Mouse (Mus musculus) forelimb bud, embryonic 11.5 days (tissue): ENCODE data around the gene Tenm4.

ENCODE experiments used
- DNase-seq: peaks from one replicate; pipeline ENCODE4 v3.0.0-alpha.2; 2012; ENCODE audit warnings: low read depth, low spot score

The Tenm4 gene

DNA sequence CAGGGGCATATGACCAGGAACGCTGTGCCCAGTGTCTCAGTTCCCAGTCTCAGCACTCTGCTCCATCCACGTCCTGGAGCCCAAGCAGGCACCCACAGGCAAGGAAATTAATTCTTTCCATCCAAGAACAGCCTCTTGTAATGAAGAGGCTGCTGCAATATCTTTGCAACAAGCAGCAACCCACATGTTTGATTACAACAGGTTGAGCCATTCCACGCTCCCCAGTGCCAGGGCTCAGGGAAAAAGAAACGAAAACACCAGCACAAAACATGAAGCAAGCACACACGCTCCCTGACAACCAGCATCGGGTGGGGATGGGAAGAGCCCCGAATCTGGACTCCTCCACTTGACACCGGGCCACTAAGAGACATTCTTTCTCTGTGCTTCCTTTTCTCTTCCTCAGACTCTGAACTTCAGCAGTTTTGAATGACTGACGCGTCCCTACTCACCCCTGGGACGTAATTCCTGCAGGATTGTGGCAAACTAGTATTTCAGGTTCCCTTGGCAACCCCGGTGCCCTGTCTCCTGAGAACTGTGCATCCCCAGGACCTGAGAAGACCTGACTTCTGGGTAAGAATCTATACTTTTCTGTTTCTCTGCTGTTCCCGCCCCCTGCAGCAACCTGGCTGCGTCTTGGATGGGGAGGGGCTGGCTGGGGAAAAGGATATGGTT lies at the start of gene Tenm4:
Gene Tenm4 (plus strand): TSS at position 323 of the 672 bp plus-strand sequence.
- DNase-seq: no peak

GRCm38 (mm10) chr7:96130763-96131162 lies 40.3 kb upstream of the Tenm4 start:
- no peak for DNase-seq

DNA sequence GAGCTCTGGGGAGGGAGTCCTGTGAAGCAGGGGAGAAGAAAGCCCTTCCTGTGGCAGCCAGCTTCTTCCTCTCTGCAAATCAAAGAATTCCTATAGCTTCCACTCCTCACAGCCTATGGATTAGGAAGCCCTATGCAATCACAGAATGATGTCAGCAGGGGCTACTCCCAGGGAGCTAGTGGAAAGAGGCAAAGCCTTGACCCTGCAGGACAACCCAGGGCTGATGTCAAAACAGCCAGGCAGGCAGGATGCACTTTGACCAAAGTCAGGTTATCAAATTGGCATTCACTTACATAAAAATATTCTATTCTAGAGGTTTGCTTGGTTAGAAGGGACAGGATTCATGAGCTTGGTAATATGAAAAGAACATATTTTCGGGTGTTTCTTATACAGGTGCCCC lies 39.9 kb upstream of the Tenm4 start:
- DNase-seq: no peak

- DNase-seq: peak; percentile 5
Measured at GRCm38 (mm10) chr7:96136497-96136961, 34.5 kb upstream of the Tenm4 start.

DNA sequence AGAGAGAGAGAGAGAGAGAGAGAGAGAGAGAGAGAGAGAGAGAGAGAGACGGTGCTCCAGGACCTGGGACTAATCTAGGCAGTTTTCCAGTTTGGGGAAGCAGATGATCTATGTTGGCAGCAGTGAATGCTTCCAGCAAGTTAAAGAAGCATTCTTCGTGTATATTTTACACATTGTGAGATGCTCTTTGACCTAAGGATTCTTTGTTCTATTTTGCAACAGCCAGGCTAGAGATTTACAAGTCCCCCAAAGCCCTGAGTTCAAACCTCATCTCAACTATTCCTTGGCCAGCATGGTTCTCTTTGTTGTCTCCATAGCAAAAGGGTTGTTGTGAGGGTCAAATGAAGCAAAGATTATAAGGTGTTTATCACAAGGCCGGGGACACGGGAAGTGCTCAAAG lies 29.2 kb upstream of the Tenm4 start:
- no peak for DNase-seq

- no peak for DNase-seq
Measured at GRCm38 (mm10) chr7:96142973-96143596, 28.0 kb upstream of the Tenm4 start.

GRCm38 (mm10) chr7:96147436-96147835 lies 23.6 kb upstream of the Tenm4 start:
- no peak for DNase-seq

GRCm38 (mm10) chr7:96148191-96148590 lies 22.9 kb upstream of the Tenm4 start:
- DNase-seq: no peak

GRCm38 (mm10) chr7:96151277-96151676 lies 19.8 kb upstream of the Tenm4 start:
- DNase-seq: no peak

- no peak for DNase-seq
Measured at GRCm38 (mm10) chr7:96151961-96152360, 19.1 kb upstream of the Tenm4 start.

GRCm38 (mm10) chr7:96152431-96152830 lies 18.6 kb upstream of the Tenm4 start:
- DNase-seq: no peak

GRCm38 (mm10) chr7:96152924-96153359 lies 18.1 kb upstream of the Tenm4 start:
- peak; percentile 78 for DNase-seq

GRCm38 (mm10) chr7:96154025-96154424 lies 17.0 kb upstream of the Tenm4 start:
- DNase-seq: no peak

DNA sequence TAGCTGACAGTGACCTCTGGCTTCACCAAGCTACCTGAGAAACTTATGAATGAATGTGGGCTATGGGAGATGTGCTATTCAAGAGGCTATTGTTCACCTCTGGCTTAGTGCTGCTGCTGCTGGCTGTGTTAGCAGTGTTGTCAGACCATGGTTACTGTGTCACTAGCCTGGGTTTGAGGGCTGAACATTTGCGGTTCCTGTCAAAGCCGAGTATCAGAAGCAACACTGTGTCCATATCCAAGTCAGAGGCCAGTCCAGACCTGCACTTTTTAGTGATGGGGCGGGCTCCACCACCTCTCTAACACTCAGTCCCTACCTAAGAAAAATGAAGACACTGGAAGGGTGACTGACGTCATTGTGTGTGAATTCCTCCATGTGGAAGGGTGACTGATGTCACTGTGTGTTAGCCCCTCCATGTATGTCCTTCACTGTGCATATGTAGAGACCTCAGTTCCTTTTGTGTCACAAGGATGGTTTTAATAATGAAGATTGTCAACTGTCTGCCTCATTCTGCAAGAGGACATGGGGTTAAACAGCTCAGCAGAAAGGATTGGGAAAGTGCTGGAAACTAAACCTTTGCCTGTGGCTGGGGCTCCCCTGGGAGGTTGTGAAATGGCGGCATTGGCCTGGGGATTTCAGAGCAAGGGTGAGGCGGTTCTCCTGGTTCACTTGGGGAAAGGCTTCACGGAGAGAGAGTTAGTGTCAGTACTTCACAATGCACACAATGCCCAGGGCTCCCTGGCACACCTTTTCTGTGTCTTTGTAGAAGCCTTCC lies 14.4 kb upstream of the Tenm4 start:
- DNase-seq: no peak

GRCm38 (mm10) chr7:96164141-96164540 lies 6.9 kb upstream of the Tenm4 start:
- DNase-seq: no peak

DNA sequence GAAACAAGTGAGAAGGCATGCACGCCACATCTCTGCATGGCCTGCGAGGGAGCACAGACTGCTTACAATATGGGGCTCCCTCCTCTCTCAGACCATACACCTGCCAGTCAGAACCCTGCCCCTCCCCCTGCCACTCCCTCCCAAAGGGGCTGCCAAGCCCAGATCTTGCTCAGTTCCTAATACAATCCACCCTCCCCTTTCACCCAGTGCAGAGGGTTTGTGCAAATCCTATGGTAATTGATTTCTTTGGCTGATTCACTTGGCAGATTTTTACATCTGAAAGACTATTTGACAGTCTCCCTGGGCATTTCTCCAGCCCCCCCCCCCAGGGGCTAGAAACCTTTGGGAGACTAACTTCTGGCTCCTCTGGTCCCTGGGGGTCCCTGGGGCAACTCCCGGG lies 2.1 kb upstream of the Tenm4 start:
- no peak for DNase-seq

GRCm38 (mm10) chr7:96171596-96172563 lies 834 bp downstream of the Tenm4 start:
- DNase-seq: no peak

DNA sequence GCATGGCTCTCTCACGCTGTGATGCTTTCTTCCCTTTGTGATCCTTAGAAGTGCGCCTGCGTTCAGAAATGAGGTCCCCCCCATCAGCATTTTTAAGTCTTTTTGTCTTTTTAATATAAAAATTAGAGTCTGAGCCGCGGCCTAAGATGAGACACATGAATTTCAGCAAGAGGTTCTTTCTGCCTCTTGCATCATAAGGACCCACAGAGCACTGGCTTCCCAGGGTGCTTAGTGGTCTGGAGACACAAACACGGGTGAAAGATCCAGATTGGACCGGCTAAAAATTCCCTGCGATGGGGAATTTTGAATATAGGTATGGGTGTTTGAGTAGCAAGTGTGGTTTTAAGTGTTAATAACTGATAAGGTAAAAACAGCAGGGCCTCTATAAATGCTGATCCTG lies 5.7 kb downstream of the Tenm4 start:
- DNase-seq: no peak

DNA sequence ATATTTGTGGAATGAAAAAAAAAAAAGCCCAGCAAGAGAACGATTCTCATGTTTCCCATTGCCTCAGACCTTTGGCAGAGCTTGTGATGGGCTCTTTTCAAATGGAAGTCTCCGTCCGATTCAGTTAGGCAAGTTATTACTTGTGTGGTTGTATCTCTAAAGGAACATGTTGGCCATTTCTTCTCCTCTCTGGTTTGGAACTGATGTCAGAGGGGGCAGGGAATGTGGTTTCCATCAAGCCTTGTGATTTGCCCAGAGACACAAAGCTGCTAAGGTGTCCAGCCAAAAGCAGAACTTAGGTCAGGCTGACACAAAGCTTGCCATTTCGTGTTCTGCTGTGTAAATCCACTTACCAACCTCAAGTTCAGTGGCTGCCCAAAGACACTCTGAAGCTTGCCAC lies 10.7 kb downstream of the Tenm4 start:
- DNase-seq: no peak

DNA sequence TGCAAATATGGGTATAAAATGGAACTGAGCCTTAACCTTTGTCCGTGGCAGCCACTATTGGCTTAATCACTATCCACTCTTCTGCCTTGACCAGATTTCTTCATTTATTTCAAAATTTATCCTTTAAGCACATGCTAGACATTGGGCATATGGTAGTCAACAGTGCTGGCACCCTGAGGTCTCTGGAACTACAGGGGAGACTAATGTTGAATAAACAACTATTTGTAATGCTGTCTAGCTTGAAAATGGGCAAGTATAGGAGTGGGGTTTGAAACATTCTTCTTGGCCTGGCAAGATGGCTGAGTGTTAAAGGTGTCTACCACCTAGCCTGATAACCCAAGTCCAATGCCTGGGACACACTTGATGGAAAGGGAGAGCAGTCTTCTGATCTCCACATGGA lies 12.1 kb downstream of the Tenm4 start:
- no peak for DNase-seq

GRCm38 (mm10) chr7:96185411-96185810 lies 14.4 kb downstream of the Tenm4 start:
- no peak for DNase-seq
